Mouse (Mus musculus) brain, embryonic 14.5 days (tissue): ENCODE results near the gene Lman1l.

Experiments used
- CTCF ChIP-seq: fragments of 200-500 bp; IDR thresholded peaks from 2 replicates; pipeline ENCODE4 v1.5.1; 2012; ENCODE audit warnings: inconsistent platforms, mild to moderate bottlenecking, moderate library complexity, borderline replicate concordance; ENCODE audit not compliant: insufficient read depth, insufficient read length; ENCODE audit errors: extremely low read depth
- POLR2A ChIP-seq: fragments of 200-500 bp; IDR thresholded peaks from 2 replicates; pipeline ENCODE4 v1.6.1; 2012; ENCODE audit warnings: mild to moderate bottlenecking, inconsistent platforms, borderline replicate concordance; ENCODE audit not compliant: poor library complexity, insufficient read depth, insufficient read length, severe bottlenecking; ENCODE audit errors: extremely low read depth

GRCm38 (mm10) chr9:57609803-57610202 lies 10.8 kb downstream of the Lman1l start:
- TF ChIP-seq CTCF (no peak), POLR2A (no peak)
